Mouse (Mus musculus) MEL (cell line): ENCODE data around the gene Abcc4. TPM values are rescaled to one million over a fixed set of nuclear protein-coding genes. Genes with fewer than 3 reads are reported as not detected.

Experiments used
- DNase-seq: peaks from one replicate; pipeline ENCODE4 v3.0.0; 2011; ENCODE audit warnings: low read depth, low spot score
- H3K27ac ChIP-seq: 2 replicates; pipeline ENCODE4 v1.5.1; 2012; ENCODE audit warnings: low read depth, mild to moderate bottlenecking, control low read depth, low read length, moderate library complexity; ENCODE audit not compliant: control insufficient read depth
- H3K27me3 ChIP-seq, 2 experiments: fragments of 150-350 bp in 1 of 2; sonication (generic) in 1 of 2; 2 replicates each; pipeline ENCODE4 v1.6.1; 2012; ENCODE audit warnings: low read length in 2 of 2, mild to moderate bottlenecking in 2 of 2, improper control_type of control experiment in 1 of 2, moderate library complexity in 1 of 2; ENCODE audit not compliant: insufficient read depth in 2 of 2, control insufficient read depth in 1 of 2
- H3K36me3 ChIP-seq, 2 experiments: 2 replicates each; pipeline ENCODE4 v1.6.1; 2012 to 2014; ENCODE audit warnings: low read length in 2 of 2, improper control_type of control experiment in 1 of 2, inconsistent platforms in 1 of 2, mild to moderate bottlenecking in 1 of 2; ENCODE audit not compliant: insufficient read depth in 2 of 2, control insufficient read depth in 1 of 2
- H3K4me1 ChIP-seq, 2 experiments: fragments of 150-350 bp in 1 of 2; sonication (generic) in 1 of 2; 2 replicates each; pipeline ENCODE4 v1.6.1; 2012; ENCODE audit warnings: low read length in 2 of 2, improper control_type of control experiment in 1 of 2, mild to moderate bottlenecking in 1 of 2; ENCODE audit not compliant: insufficient read depth in 2 of 2, control insufficient read depth in 1 of 2
- H3K4me3 ChIP-seq, 2 experiments: fragments of 150-350 bp in 1 of 2; sonication (generic) in 1 of 2; 2 replicates each; pipeline ENCODE4 v1.5.1; 2012; ENCODE audit warnings: low read depth in 2 of 2, low read length in 2 of 2, mild to moderate bottlenecking in 2 of 2, moderate library complexity in 2 of 2, control low read depth in 1 of 2, improper control_type of control experiment in 1 of 2; ENCODE audit not compliant: control insufficient read depth in 1 of 2, insufficient read depth in 1 of 2
- H3K79me2 ChIP-seq: 2 replicates; pipeline ENCODE4 v1.6.1; 2012; ENCODE audit warnings: mild to moderate bottlenecking, low read length, moderate library complexity; ENCODE audit not compliant: control insufficient read depth, poor library complexity, insufficient read depth
- H3K9ac ChIP-seq: 2 replicates; pipeline ENCODE4 v1.6.1; 2012; ENCODE audit warnings: low read depth, mild to moderate bottlenecking, control low read depth, low read length, moderate library complexity; ENCODE audit not compliant: control insufficient read depth, poor library complexity, severe bottlenecking
- H3K9me3 ChIP-seq: fragments of 150-350 bp; sonication (generic); replicated peaks from 2 replicates; pipeline ENCODE4 v1.6.1; 2012; ENCODE audit warnings: mild to moderate bottlenecking, low read length, improper control_type of control experiment, moderate library complexity; ENCODE audit not compliant: insufficient read depth
- BHLHE40 ChIP-seq: IDR thresholded peaks from 2 replicates; pipeline ENCODE4 v1.6.1; 2012; ENCODE audit warnings: low read depth, mild to moderate bottlenecking, inconsistent platforms, low read length, improper control_type of control experiment, borderline replicate concordance
- CHD1 ChIP-seq: IDR thresholded peaks from 2 replicates; pipeline ENCODE4 v1.6.1; 2012; ENCODE audit warnings: low read depth, mild to moderate bottlenecking, inconsistent platforms, low read length, improper control_type of control experiment
- CHD2 ChIP-seq: IDR thresholded peaks from 2 replicates; pipeline ENCODE4 v1.6.1; 2011; ENCODE audit warnings: low read length, improper control_type of control experiment
- ELF1 ChIP-seq: IDR thresholded peaks from 2 replicates; pipeline ENCODE4 v1.6.1; 2014; ENCODE audit warnings: low read depth, mild to moderate bottlenecking, inconsistent platforms, low read length, improper control_type of control experiment, moderate library complexity
- EP300 ChIP-seq, 2 experiments: IDR thresholded peaks; 2 replicates each; pipeline ENCODE4 v1.6.1; 2011; ENCODE audit warnings: improper control_type of control experiment in 2 of 2, low read length in 2 of 2, low read depth in 1 of 2, mild to moderate bottlenecking in 1 of 2
- ETS1 ChIP-seq: IDR thresholded peaks from 2 replicates; pipeline ENCODE4 v1.6.1; 2012; ENCODE audit warnings: low read depth, mild to moderate bottlenecking, inconsistent platforms, low read length, improper control_type of control experiment, moderate library complexity
- GABPA ChIP-seq: IDR thresholded peaks from 2 replicates; pipeline ENCODE4 v1.6.1; 2012; ENCODE audit warnings: low read depth, mild to moderate bottlenecking, inconsistent platforms, low read length, improper control_type of control experiment, moderate library complexity
- HCFC1 ChIP-seq: IDR thresholded peaks from 2 replicates; pipeline ENCODE4 v1.6.1; 2012; ENCODE audit warnings: low read depth, mild to moderate bottlenecking, inconsistent platforms, low read length, improper control_type of control experiment, moderate library complexity
- JUND ChIP-seq: IDR thresholded peaks from 2 replicates; pipeline ENCODE4 v1.6.1; 2011; ENCODE audit warnings: low read depth, mild to moderate bottlenecking, improper control_type of control experiment, low read length
- MAZ ChIP-seq: IDR thresholded peaks from 2 replicates; pipeline ENCODE4 v1.6.1; 2012; ENCODE audit warnings: low read depth, mild to moderate bottlenecking, inconsistent platforms, low read length, improper control_type of control experiment
- MEF2A ChIP-seq: IDR thresholded peaks from 2 replicates; pipeline ENCODE4 v1.6.1; 2014; ENCODE audit warnings: low read depth, mild to moderate bottlenecking, inconsistent platforms, low read length, improper control_type of control experiment; ENCODE audit not compliant: poor library complexity, insufficient replicate concordance, severe bottlenecking; ENCODE audit errors: extremely low read depth
- MXI1 ChIP-seq: IDR thresholded peaks from 2 replicates; pipeline ENCODE4 v1.6.1; 2011; ENCODE audit warnings: mild to moderate bottlenecking, low read depth, low read length, improper control_type of control experiment
- MYB ChIP-seq: IDR thresholded peaks from 2 replicates; pipeline ENCODE4 v1.6.1; 2011; ENCODE audit warnings: mild to moderate bottlenecking, low read depth, low read length, improper control_type of control experiment
- NELFE ChIP-seq: IDR thresholded peaks from 2 replicates; pipeline ENCODE4 v1.6.1; 2011; ENCODE audit warnings: low read depth, low read length, improper control_type of control experiment
- NRF1 ChIP-seq: IDR thresholded peaks from 2 replicates; pipeline ENCODE4 v1.6.1; 2014; ENCODE audit warnings: low read depth, mild to moderate bottlenecking, inconsistent platforms, low read length, improper control_type of control experiment, moderate library complexity; ENCODE audit not compliant: poor library complexity, insufficient read depth, severe bottlenecking
- POLR2A ChIP-seq, 2 experiments: IDR thresholded peaks; 2 replicates each; pipeline ENCODE4 v1.6.1; 2011 to 2012; ENCODE audit warnings: low read length in 2 of 2, mild to moderate bottlenecking in 2 of 2, control low read depth in 1 of 2, improper control_type of control experiment in 1 of 2, low read depth in 1 of 2, moderate library complexity in 1 of 2; ENCODE audit not compliant: control insufficient read depth in 1 of 2, insufficient read depth in 1 of 2, poor library complexity in 1 of 2
- POLR2AphosphoS5 ChIP-seq: IDR thresholded peaks from 2 replicates; pipeline ENCODE4 v1.6.1; 2012; ENCODE audit warnings: low read depth, borderline replicate concordance, mild to moderate bottlenecking, inconsistent platforms, low read length, moderate library complexity, mixed read lengths
- RAD21 ChIP-seq: IDR thresholded peaks from 2 replicates; pipeline ENCODE4 v1.6.1; 2011; ENCODE audit warnings: mild to moderate bottlenecking, low read depth, low read length, improper control_type of control experiment
- SIN3A ChIP-seq: IDR thresholded peaks from 2 replicates; pipeline ENCODE4 v1.6.1; 2012; ENCODE audit warnings: low read length, improper control_type of control experiment, inconsistent platforms
- SMC3 ChIP-seq: IDR thresholded peaks from 2 replicates; pipeline ENCODE4 v1.6.1; 2011; ENCODE audit warnings: low read depth, low read length, improper control_type of control experiment
- TAL1 ChIP-seq: IDR thresholded peaks from 2 replicates; pipeline ENCODE4 v1.6.1; 2012; ENCODE audit warnings: mild to moderate bottlenecking, inconsistent platforms, low read length, moderate library complexity, mixed read lengths
- TBP ChIP-seq: IDR thresholded peaks from 2 replicates; pipeline ENCODE4 v1.8.0; 2011; ENCODE audit warnings: low read depth, low read length, improper control_type of control experiment
- TCF12 ChIP-seq: IDR thresholded peaks from 2 replicates; pipeline ENCODE4 v1.6.1; 2014; ENCODE audit warnings: low read depth, mild to moderate bottlenecking, inconsistent platforms, low read length, improper control_type of control experiment, moderate library complexity
- UBTF ChIP-seq: IDR thresholded peaks from 2 replicates; pipeline ENCODE4 v1.6.1; 2012; ENCODE audit warnings: low read depth, mild to moderate bottlenecking, inconsistent platforms, low read length, improper control_type of control experiment, moderate library complexity, borderline replicate concordance; ENCODE audit not compliant: insufficient read depth
- USF2 ChIP-seq, 2 experiments: IDR thresholded peaks; 2 replicates each; pipeline ENCODE4 v1.6.1; 2011 to 2012; ENCODE audit warnings: improper control_type of control experiment in 2 of 2, low read length in 2 of 2, borderline replicate concordance in 1 of 2, inconsistent platforms in 1 of 2, low read depth in 1 of 2, mild to moderate bottlenecking in 1 of 2; ENCODE audit not compliant: insufficient read depth in 1 of 2
- ZKSCAN1 ChIP-seq: IDR thresholded peaks from 2 replicates; pipeline ENCODE4 v1.6.1; 2012; ENCODE audit warnings: low read depth, mild to moderate bottlenecking, inconsistent platforms, low read length, improper control_type of control experiment, moderate library complexity
- ZNF384 ChIP-seq: IDR thresholded peaks from 2 replicates; pipeline ENCODE4 v1.6.1; 2012; ENCODE audit warnings: low read depth, mild to moderate bottlenecking, inconsistent platforms, low read length, improper control_type of control experiment
- polyA plus RNA-seq, 2 experiments: library from polyadenylated mRNA; stranded (reverse) in 1 of 2; unstranded in 1 of 2; fragments of >175 nt in 1 of 2; fragments of >200 nt in 1 of 2; gene quantifications; 2 replicates each; pipeline versions ENCODE4 v1.2.1 to v1.2.4; 2012; ENCODE audit warnings: low replicate concordance in 2 of 2, low read depth in 1 of 2; ENCODE audit not compliant: insufficient read length in 2 of 2, insufficient read depth in 1 of 2, missing spikeins in 1 of 2
- total RNA-seq: library from RNA; depleted of rRNA; stranded (reverse); fragments of 300-350 nt; gene quantifications from 2 replicates; pipeline ENCODE4 v1.2.3, GENCODE M21; 2012

Abcc4 gene
- total and polyA plus RNA-seq, 3 experiments, result 7.1 to 8.4 TPM; not detected in 1

DNA sequence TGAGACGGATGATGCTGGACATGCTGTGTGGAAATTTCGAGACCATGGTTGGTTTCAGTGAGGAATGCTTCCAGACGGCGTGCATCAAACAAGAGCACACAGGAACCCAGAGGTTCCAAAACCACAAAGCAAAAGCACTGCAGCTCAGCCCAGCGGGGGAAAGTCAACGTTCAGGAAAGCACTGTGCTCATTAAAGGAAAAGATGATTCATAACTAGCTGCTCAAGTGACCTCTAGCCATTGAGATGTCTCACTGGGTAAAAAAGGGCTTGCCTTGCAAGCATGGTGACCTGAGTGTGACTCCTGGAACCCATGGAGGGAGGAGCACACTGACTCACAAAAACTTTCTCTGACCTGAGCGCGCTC is 47.7 kb downstream of the Abcc4 start:
- DNase-seq, result no peak
- TF ChIP-seq CHD2 (no peak), SMC3 (no peak), RAD21 (no peak), MAZ (no peak), EP300 (IDR thresholded peaks at IDR 0.05; ENCODE audit: low read depth in 1 of 2, low read length in 2 of 2) (no peak), JUND (no peak), ETS1 (no peak), CHD1 (no peak), MXI1 (no peak), HCFC1 (no peak), NELFE (no peak), NRF1 (no peak), ELF1 (no peak), SIN3A (no peak)
- H3K4me3 ChIP-seq, result no peak overlapping the region
- H3K9ac ChIP-seq, result no peak overlapping the region
- peaks cover 7 to 22% of the 10 kb centered on the region in 2 experiments for H3K4me1 ChIP-seq
- H3K79me2 ChIP-seq, result no peaks in the 10 kb centered on the region
- H3K9me3 ChIP-seq, result no peaks in the 10 kb centered on the region
- peaks cover 0 to 12% of the 10 kb centered on the region in 2 experiments; a peak in 2 of 4 replicates for H3K36me3 ChIP-seq
- H3K27me3 ChIP-seq, result no peaks in the 10 kb centered on the region
- no peak overlapping the region for H3K27ac ChIP-seq

- DNase-seq, result no peak
- H3K4me3 ChIP-seq, result no peak overlapping the region
- no peaks in the 10 kb centered on the region for H3K79me2 ChIP-seq
- no peak for TF ChIP-seq USF2 (IDR thresholded peaks at IDR 0.05; ENCODE audit: borderline replicate concordance in 1 of 2, insufficient read depth in 1 of 2, low read depth in 1 of 2, low read length in 2 of 2)
- no peak for TF ChIP-seq MXI1
- TF ChIP-seq POLR2AphosphoS5, result no peak
- TF ChIP-seq RAD21, result no peak
- no peak for TF ChIP-seq MYB
- no peak for TF ChIP-seq NELFE
- TF ChIP-seq POLR2A (IDR thresholded peaks at IDR 0.05; ENCODE audit: control insufficient read depth in 1 of 2, insufficient read depth in 1 of 2, low read depth in 1 of 2, low read length in 2 of 2, poor library complexity in 1 of 2), result no peak
- no peak for TF ChIP-seq CHD1
- TF ChIP-seq HCFC1, result no peak
- TF ChIP-seq JUND, result no peak
- no peak for TF ChIP-seq ZNF384
- TF ChIP-seq UBTF, result no peak
- TF ChIP-seq TCF12, result no peak
- no peak for TF ChIP-seq BHLHE40
- TF ChIP-seq TBP, result no peak
- no peak for TF ChIP-seq TAL1
- TF ChIP-seq MEF2A, result no peak
- TF ChIP-seq ZKSCAN1, result no peak
- no peak for TF ChIP-seq GABPA
- H3K9me3 ChIP-seq, result no peaks in the 10 kb centered on the region
- H3K27ac ChIP-seq, result peak overlapping the region; percentile 67
- H3K36me3 ChIP-seq, result peaks cover 0 to 12% of the 10 kb centered on the region in 2 experiments; a peak in 2 of 4 replicates
- no peak overlapping the region for H3K9ac ChIP-seq
- peaks cover 7 to 22% of the 10 kb centered on the region in 2 experiments for H3K4me1 ChIP-seq
- H3K27me3 ChIP-seq, result no peaks in the 10 kb centered on the region
Measured at GRCm38 (mm10) chr14:118657673-118658327, 48.2 kb downstream of the Abcc4 start.
